Mouse (Mus musculus) testis, postnatal 14 days (tissue): ENCODE measurements around the gene Sapcd1.

Source experiments
- DNase-seq: peaks from one replicate; pipeline ENCODE4 v3.0.0; 2021; ENCODE audit warnings: low spot score

Sapcd1 gene

DNA sequence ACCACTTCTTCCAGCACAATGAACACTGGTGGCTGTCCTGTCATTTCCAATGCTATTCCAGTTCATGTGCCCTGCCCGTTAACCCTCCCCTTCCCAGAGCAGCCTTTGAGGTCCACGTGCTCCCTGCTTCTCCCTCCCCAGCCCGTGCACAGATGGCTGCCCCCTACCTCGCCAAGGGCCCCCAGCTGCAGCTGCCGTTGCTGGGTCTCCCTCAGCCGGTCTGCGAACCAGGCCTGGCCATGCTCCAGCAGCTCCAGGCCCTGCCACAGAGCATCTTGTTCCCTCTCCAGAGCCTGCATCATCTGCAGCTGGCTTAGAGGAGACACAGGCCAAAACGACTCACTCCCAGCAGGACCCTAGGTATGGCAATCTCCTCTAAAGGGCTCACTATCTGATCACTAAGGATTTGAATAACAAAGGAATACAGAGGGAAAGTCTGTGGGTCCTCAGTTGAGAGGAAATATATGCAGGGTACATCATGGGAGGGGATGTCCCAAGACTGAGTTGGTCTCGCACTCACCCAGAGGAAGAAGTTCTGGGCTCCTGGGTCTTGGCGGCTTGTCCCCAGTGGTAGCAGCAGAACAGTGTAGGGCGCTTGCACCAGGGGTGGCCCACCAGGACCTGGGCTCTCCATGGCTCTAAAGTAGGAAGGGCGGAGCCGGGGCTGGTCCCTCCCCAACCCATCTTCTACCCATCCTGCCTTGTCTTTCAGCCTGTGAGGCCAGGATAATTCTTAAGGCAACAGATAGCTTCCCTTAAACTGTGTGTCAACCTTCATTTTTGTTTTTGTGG, at the start of gene Sapcd1:
Sapcd1 (minus strand) TSS at position 740 of the 792 bp plus-strand sequence.
- no peak for DNase-seq

GRCm38 (mm10) chr17:35077285-35077684, 49.5 kb upstream of the Sapcd1 start:
- DNase-seq: no peak

DNA sequence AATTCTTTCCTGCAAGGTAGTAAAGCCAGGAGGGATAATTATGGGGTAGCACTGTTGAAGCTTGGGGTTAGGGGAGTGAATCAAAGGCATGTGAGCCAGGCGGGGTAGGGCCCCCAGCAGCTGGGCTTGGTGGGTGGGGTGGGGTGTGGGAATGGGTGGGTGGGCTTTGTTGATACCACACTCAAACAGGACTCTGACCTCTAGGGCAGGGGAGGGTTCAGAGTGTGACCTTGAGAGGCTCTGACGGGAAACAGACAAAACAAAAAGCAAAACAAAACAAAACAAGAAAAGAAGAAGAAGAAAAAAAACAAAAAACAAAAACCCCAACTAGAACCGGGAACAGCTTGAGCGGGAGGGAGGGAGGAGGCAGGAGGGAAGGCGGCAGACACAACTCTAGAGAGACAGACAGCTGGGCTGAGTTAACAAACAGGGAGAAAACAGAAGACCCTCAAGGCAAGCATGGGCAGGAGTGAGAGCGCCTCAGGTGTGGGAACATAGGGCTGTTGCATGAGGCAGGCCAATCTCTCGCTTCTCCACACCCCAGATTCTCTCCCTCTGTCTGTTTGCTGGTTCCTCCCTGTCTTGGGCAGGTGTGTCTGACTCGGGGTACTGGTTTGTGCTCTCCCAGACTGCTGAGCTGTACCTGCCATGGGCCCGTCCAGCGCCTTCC, 48.8 kb upstream of the Sapcd1 start, which contains the start of gene Ly6g6e:
Ly6g6e (plus strand) TSS at position 396 of the 670 bp plus-strand sequence.
- no peak for DNase-seq

DNA sequence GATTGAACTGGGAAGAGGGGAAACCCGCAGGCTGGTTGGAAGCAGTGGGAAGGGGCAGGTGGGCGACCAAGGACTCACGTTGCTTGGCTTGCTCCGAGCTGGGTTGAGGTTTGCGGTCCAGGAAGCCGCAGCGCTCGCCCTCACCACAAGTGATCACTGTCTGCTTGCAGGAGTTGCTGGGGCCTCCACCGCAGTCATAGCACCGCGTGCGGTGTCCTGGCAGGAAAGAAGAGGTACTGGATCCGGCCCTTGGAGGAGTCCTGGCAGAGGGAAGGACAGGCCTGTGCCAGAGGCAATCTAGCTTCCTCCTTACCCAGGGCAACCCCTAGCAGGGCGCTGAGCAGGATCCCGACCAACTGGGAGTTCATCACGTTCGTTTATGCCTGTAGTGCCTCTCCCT, 46.3 kb upstream of the Sapcd1 start:
- DNase-seq: no peak

DNA sequence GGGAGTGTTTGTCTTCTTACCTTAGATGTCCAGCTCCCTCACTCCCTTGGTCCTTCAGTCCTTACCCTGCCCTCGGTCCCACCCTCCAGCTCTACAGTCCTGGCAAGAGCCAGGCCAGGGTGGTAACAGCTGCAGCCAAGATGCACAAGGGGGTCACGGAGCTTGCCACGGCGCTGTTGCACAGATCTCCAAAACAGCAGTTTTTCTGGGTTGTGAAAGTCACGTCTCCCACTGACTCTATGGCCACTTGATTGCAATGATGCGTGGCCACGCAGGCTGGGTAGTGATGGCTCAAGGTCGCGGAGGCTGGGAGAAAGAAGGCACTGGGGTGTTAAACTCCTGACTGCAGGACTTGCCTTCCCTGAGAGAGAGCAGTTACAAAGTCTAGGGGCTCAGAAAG, 43.6 kb upstream of the Sapcd1 start:
- DNase-seq: no peak

- DNase-seq: no peak
Measured at GRCm38 (mm10) chr17:35070556-35071229, 42.9 kb upstream of the Sapcd1 start.

GRCm38 (mm10) chr17:35068213-35068914, 40.5 kb upstream of the Sapcd1 start:
- no peak for DNase-seq

GRCm38 (mm10) chr17:35066084-35066483, 38.3 kb upstream of the Sapcd1 start, which contains the start of gene Mpig6b:
Gene Mpig6b (minus strand): TSS chr17:35066184.
- no peak for DNase-seq

DNA sequence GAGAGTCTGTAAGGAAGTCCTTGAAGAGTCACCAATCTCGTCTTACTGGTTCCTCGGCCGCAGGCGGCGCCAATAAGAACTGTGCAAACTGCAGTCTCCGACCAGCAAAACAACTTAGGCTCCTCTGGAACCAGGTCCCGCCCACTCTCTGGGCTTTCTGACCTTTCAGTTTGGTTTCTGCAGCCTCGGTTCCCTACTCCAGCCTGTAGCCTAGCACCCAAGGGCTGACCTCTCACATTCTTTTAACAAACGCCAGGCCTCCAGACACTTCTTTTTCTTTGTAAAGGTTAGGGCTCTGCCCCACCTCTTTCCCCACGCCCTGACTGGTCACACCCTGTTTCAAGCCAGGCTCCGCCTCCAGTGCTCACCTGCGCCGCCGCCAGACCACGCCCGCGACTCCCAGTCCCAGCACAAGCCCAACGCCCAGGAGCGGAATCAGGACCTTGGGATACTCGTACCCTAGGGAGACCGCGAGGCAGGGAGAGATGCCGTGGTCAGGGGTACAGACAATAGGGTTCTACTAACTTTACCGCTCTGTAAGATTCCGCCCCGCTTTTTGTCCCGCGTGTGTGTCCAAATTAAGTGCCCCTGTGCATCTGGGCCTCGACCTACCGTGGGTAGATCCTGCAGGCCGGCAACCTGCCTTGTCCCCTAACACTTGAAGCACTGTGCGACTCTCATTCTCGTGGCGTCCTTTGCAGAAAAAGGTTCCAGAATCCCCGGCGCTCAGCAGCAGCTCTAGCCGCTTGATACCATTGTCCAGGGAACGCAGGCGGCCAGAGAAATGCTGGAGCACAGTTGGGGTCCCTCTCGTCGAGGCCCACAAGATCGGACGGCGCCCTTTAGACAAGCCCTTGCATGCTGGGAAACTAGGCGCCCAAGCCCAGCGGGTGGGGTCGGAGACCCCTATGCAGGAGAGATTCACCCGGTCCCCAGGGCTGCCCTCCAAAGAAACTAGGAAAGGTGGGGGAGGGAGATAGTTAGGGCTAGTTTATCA, 37.4 kb upstream of the Sapcd1 start, which contains the start of gene Ly6g6c:
Ly6g6c (plus strand) TSS at position 438 of the 997 bp plus-strand sequence.
- DNase-seq: peak; percentile 52

GRCm38 (mm10) chr17:35064378-35064877, 36.6 kb upstream of the Sapcd1 start:
- no peak for DNase-seq

GRCm38 (mm10) chr17:35063466-35063865, 35.6 kb upstream of the Sapcd1 start:
- DNase-seq: peak; percentile 77

- DNase-seq: no peak
Measured at GRCm38 (mm10) chr17:35061299-35061698, 33.5 kb upstream of the Sapcd1 start.

DNA sequence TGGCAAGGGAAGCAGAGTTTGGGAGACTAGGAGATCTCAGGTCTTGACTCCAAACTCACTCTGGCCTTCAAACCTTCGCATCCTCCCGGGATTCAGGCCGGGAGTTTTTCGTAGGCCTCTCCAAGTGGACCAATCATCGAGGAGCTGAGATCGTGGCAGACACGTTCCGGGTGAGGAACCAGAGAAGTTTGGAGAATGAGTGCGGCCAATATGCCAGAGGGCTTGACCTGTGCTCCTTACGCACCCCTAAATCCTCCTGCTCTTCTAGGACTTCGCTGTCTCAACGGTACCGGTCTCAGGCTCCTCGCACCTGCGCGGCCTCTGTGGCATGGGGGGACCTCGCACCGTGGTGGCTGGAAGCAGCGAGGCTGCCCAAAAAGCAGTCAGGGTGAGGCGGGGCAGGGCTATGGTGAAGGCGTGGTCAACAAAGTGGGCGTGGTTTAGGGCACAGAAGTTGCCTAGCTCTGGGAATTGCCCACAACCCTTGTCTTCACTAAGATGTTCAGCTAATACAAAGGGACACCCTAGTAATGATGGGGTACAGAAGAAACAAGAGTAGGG, 33.0 kb upstream of the Sapcd1 start:
- no peak for DNase-seq

DNA sequence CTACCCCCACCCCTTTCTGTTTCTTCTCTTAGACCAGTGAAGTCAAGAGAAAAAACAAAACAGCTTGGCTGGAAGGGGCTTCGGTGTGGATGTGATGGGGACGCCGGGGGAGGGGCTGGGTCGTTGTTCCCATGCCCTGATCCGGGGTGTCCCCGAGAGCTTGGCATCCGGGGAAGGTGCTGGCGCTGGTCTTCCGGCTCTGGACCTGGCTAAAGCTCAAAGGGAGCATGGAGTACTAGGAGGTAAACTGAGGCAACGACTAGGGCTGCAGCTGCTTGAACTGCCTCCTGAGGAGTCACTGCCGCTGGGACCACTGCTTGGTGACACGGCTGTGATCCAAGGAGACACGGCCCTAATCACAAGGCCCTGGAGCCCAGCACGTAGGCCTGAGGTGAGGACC, 32.3 kb upstream of the Sapcd1 start:
- DNase-seq: no peak

DNA sequence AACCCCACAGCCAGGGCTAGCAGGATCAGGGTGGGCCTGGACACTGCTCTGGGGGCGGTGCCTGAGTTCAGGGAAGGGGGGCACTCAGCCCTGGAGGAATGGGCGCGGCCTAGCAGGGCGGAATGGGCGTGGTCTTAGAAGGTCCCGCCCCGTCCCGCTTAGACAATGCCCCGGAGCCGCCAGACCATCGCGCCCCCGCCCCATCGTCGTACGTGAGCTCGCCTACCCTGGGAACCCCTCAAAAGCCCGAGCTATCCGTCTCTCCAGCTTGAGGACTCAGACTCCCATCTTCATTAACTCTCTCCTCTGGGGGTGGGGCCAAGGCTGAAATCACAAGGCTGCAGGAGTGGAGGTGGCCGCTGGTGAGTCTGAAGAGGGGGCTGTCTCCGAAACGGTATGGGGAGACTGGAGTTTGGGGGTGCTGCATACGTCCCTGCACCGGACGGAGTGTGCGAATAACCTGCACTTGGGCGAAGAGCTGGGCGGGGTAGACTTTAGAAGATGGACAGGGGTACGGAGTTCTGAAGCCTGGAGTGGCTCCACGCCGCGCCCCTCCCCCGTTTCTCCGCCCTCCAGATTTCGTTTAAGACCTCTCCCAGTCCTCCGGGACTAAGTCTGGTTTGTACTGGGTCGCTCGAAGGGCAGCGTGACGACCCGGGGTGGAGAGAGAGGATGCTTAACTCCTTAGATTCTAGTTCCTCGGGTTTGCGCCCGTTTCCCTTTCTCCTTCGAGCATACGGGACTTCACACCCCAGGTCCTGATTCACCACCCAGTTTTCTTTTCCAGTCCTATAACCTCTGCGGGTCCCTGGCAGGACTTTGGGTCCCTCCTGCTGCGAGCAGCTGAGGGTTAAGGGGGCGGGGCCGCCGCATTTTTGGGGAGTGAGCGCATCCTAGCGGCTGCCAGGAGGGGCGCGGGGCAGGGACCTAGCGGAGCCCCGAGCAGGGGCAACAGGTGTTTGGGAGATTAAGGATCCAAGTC, 31.4 kb upstream of the Sapcd1 start, which contains the start of gene Ddah2:
Ddah2 (plus strand) TSS at position 125 of the 982 bp plus-strand sequence.
- DNase-seq: peak; percentile 83

DNA sequence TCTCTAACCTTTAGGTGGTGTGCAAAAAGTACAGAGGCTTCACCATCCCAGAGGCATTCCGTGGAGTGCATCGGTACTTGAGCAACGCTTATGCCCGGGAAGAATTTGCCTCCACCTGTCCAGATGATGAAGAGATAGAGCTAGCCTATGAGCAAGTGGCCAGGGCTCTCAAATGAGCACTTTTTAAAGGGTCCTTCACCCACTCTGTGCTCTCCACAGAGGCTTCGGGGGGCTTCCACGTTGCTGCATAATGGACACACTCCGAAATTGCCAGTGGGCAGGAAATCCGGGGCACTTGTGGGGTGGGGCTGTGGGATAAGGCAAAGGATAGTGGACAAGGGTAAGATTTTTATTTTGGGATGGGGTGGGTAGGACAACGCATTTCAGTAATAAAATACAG, 30.5 kb upstream of the Sapcd1 start:
- DNase-seq: no peak

DNA sequence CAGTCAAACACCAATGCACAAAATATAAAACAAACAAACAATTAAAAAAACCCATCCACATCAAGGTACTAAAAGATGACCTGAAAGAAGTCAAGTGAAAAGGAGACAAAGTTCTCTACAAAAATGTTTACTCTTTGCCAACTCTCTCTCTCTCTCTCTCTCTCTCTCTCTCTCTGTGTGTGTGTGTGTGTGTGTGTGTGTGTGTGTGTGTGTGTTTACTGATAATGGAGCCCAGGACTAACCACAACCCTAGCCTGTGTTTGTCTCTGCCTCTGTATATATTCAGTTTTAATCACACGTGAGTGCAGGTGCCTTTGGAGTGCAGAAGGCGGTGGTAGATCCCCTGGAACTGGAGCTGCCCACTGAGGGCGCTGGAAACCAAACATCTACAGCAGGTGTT, 29.3 kb upstream of the Sapcd1 start:
- DNase-seq: no peak

- DNase-seq: no peak
Measured at GRCm38 (mm10) chr17:35055691-35056495, 28.1 kb upstream of the Sapcd1 start.
